Mouse (Mus musculus): ENCODE data around the gene Gjb3. TPM values are rescaled to one million over a fixed set of nuclear protein-coding genes. Genes with fewer than 3 reads are reported as not detected.
A peak's percentile ranks its signal among the peaks of the same experiment; 100 is the strongest.

Gene Gjb3
- total RNA-seq, 2 experiments from 2014 or later, result 0.37 to 0.38 TPM

GRCm38 (mm10) chr4:127358018-127358417 lies 27.4 kb upstream of the Gjb3 start, which contains the start of gene Gjb5:
TSS of gene Gjb5 (minus strand) at chr4:127358181.
- Histone ChIP-seq H3K4me3 (no peak within 1 kb of the TSS), H3K27ac (no peak within 1 kb of the TSS)
- TF ChIP-seq CTCF (conservative IDR thresholded peaks at IDR 0.05), result no peak
- no peak for DNase-seq (ENCODE audit: low spot score in 2 of 2)

GRCm38 (mm10) chr4:127354506-127355485 lies 24.2 kb upstream of the Gjb3 start:
- Histone ChIP-seq H3K4me3 (no peak overlapping the region), H3K27ac (no peak overlapping the region)
- no peak for TF ChIP-seq CTCF (conservative IDR thresholded peaks at IDR 0.05)
- DNase-seq (ENCODE audit: low spot score in 2 of 2), result peak in 1 of 2 experiments; percentile 51

DNA sequence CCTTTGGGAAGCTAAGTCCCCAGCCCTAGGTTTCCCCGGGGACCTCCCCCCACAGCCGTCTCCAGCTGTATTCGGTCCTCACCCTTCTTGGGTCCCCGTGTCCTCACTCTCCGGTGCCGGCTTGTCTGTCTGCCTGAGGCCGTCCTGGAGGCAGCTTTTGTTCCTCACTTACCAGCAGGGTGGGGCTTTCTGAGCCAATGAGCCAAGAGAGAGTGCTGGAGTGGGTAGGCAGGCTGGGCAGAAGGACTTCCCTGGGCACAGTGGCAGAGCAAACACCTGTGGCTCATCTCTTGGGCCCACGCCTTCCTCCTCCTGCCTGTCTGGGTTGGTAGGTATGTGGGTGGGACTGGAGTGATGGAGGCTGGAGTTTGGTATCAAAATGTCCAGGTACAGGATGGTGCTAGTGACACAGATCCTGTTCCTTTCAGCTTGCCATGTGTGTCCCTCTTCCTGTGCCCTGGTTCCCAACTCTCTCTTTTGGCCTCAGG lies 23.4 kb upstream of the Gjb3 start, which contains the start of gene Gjb4:
Gene Gjb4, minus strand, starts transcription at position 131 of the 488 bp plus-strand sequence.
- H3K27ac ChIP-seq, result no peak within 1 kb of the TSS
- H3K4me3 ChIP-seq, result no peak within 1 kb of the TSS
- DNase-seq (ENCODE audit: low spot score in 2 of 2), result no peak
- no peak for TF ChIP-seq CTCF (conservative IDR thresholded peaks at IDR 0.05)

DNA sequence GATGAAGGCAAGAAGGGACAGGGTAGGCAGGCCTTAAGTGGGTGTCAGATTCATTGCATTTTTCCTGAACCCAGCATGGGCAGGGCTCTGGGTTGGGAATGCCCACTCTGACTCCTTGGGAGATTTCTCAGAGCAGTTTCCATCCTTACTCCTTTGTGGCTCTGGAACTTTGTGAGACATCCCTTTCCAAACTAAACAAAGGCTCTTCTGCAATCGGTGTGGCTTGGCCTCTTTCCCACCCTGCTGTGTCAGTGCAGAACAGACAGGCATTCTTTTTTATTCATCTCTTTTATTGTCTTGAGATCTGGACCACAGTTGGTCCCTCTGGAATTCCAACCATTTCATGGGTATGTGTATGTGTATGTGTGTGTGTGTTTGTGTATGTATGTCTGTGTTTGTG lies 21.9 kb upstream of the Gjb3 start:
- H3K4me3 ChIP-seq, result no peak overlapping the region
- TF ChIP-seq CTCF (conservative IDR thresholded peaks at IDR 0.05), result no peak
- H3K27ac ChIP-seq, result no peak overlapping the region
- no peak for DNase-seq (ENCODE audit: low spot score in 2 of 2)

- TF ChIP-seq CTCF (conservative IDR thresholded peaks at IDR 0.05), result no peak
- no peak overlapping the region for H3K27ac ChIP-seq
- DNase-seq (ENCODE audit: low spot score in 2 of 2), result no peak
- H3K4me3 ChIP-seq, result no peak overlapping the region
Observed at GRCm38 (mm10) chr4:127349560-127350300, 19.1 kb upstream of the Gjb3 start.

DNA sequence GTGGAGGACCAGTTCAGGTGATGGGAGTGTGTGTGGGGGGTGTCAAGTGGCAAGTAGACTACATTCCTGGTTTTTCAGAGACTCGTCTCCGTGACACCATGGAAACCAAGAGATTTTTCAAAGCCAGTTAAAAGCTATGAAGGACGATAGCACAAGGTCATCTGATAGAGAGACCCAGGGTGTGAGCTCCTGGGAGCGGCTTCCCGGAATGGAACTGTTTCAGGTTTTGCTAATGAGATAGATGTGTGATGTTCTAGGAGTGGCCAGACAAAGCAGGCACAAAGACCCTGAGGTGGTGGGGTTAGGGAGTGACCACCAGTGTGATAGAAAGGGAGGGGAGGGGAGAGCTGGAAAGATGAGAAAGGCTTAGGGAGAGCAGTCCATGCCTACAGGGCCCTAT lies 14.4 kb upstream of the Gjb3 start:
- no peak for DNase-seq (ENCODE audit: low spot score in 2 of 2)
- TF ChIP-seq CTCF (conservative IDR thresholded peaks at IDR 0.05), result no peak
- Histone ChIP-seq H3K27ac (no peak overlapping the region), H3K4me3 (no peak overlapping the region)

GRCm38 (mm10) chr4:127341372-127341771 lies 10.7 kb upstream of the Gjb3 start:
- DNase-seq (ENCODE audit: low spot score in 2 of 2), result no peak
- Histone ChIP-seq H3K4me3 (no peak overlapping the region), H3K27ac (no peak overlapping the region)
- TF ChIP-seq CTCF (conservative IDR thresholded peaks at IDR 0.05), result no peak

DNA sequence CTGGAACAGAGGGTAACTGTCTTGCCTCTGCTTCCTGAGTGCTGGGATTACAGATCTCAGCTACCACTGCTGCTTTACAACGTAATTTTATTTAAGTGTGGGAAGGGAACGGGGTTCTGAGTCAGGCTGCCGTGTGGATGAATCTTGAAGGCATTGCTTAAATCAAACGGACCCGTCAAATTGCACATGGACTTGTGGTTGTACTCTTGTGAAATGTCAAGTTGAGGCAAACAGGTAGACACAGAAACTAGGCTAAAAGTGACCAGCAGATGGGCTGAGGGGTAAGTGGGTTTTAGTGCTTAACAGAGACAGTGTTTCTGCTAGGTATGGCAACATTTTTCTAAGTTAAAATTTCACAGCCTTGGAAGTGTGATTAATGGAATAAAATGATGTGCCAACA lies 7.0 kb upstream of the Gjb3 start:
- no peak overlapping the region for H3K4me3 ChIP-seq
- DNase-seq (ENCODE audit: low spot score in 2 of 2), result no peak
- no peak overlapping the region for H3K27ac ChIP-seq
- no peak for TF ChIP-seq CTCF (conservative IDR thresholded peaks at IDR 0.05)

DNA sequence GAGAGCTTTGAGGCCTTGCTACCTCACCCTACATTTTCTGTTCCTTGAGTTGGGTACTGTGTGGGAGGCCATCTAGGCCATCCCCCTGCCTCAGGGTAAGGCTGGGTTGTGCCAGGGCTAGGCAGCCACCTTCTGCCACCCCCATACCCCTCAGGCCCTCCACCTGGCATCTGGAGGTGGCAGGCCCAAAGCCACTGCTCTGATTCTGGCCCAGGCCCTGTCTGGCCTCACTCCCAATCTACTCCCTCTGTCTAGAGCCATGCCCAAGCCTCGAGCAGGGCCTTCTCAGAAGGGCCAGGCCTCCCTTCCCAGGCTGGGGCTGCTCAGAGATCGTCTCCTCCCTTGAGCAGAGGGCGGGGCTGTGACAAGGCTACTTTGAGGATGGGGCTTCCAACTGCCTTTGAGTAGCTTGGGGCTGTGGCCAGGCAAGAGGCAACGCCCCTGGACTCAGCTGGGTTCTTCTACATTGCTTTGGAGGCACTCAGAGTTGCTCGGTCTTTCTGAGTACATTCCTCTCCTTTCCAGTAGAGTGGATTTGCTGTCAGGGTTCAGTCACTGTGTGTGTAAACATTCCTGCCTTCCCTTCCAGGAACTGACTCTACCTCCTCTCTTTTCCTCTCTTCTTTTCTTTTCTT lies 4.3 kb upstream of the Gjb3 start:
- TF ChIP-seq CTCF (conservative IDR thresholded peaks at IDR 0.05), result no peak
- Histone ChIP-seq H3K4me3 (no peak overlapping the region), H3K27ac (no peak overlapping the region)

GRCm38 (mm10) chr4:127331171-127331570 lies 527 bp upstream of the Gjb3 start:
- H3K4me3 ChIP-seq, result no peak overlapping the region
- no peak for TF ChIP-seq CTCF (conservative IDR thresholded peaks at IDR 0.05)
- H3K27ac ChIP-seq, result no peak overlapping the region
- DNase-seq (ENCODE audit: low spot score in 2 of 2), result no peak

More for the DNA sequence above, 4.3 kb upstream of the Gjb3 start:
- no peak for DNase-seq (ENCODE audit: low spot score in 2 of 2)

DNA sequence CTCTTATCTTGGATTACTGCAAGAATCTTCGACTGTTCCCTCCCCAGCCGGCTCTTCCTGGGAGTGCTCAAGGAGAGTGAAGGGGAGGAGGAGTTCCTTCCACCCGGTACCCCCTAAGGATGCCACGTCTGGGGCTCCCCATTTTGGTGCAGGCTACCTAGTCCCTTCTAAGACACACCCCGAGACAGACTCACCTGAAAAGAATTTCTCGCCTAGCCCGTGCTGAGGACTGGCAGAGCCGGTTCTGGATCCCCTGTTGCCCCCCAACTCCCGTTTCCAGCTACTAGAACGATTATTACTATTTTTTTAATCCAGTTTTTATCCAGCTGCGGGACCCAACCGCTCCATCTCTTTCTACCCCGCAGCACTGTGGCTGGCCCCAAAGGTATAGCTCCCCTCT lies 893 bp downstream of the Gjb3 start:
- Histone ChIP-seq H3K4me3 (peak overlapping the region; percentile 46; the same call in 1 of the 2 replicates), H3K27ac (no peak overlapping the region)
- no peak for DNase-seq (ENCODE audit: low spot score in 2 of 2)
- TF ChIP-seq CTCF (conservative IDR thresholded peaks at IDR 0.05), result no peak

- DNase-seq (ENCODE audit: low spot score in 2 of 2), result no peak
- no peak overlapping the region for H3K27ac ChIP-seq
- no peak overlapping the region for H3K4me3 ChIP-seq
- no peak for TF ChIP-seq CTCF (conservative IDR thresholded peaks at IDR 0.05)
Observed at GRCm38 (mm10) chr4:127329046-127329445, 1.6 kb downstream of the Gjb3 start.

- no peak overlapping the region for H3K4me3 ChIP-seq
- H3K27ac ChIP-seq, result no peak overlapping the region
- no peak for TF ChIP-seq CTCF (conservative IDR thresholded peaks at IDR 0.05)
- DNase-seq (ENCODE audit: low spot score in 2 of 2), result no peak
Observed at GRCm38 (mm10) chr4:127328378-127328777, 2.3 kb downstream of the Gjb3 start.
